Mouse (Mus musculus) cerebellum, adult 11 months (tissue): ENCODE results near the gene Fam184a.
A peak's percentile ranks its signal among the peaks of the same experiment; 100 is the strongest.

Experiments used
- DNase-seq: peaks from one replicate; pipeline ENCODE4 v3.0.0; 2022

Fam184a gene

GRCm38 (mm10) chr10:53596677-53597120, 154.2 kb downstream of the Fam184a start, which contains the start of gene Asf1a:
Asf1a (plus strand) TSS chr10:53596757.
- peak; percentile 96 for DNase-seq

- DNase-seq: peak; percentile 80
Measured at GRCm38 (mm10) chr10:53595744-53596676, 154.9 kb downstream of the Fam184a start.

GRCm38 (mm10) chr10:53585777-53586176, 165.1 kb downstream of the Fam184a start:
- DNase-seq: no peak
